Mouse (Mus musculus): ENCODE results near the gene 4933425L06Rik. TPM values are rescaled to one million over a fixed set of nuclear protein-coding genes. Genes with fewer than 3 reads are reported as not detected.

Gene 4933425L06Rik
- not detected for polyA plus RNA-seq (2017; shearing (Covaris generic))

DNA sequence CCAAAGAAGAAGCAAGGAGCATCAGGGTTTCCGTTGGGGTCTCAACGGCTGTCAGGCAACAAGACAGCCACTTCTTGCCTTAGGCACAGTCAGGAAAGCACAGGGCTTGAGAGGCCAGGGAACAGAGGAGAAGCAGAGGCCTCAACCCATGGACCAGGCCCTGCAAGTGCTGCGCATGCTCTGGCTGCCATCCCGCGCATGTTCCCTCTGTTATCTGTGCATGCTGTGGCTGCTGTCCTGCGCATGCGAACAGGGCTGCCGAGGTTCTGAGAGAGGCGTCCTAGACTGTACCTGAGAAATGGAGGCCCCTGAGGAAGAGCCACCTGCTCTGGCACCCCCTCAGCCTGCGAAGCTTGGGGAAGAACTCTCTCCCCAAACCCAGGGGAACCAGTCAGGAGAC is at the start of gene 4933425L06Rik:
TSS of gene 4933425L06Rik (plus strand) at position 261 of the 400 bp plus-strand sequence.
- ATAC-seq: no peak

- no peak for ATAC-seq
These were observed 44.1 kb upstream of the 4933425L06Rik start for GRCm38 (mm10) chr13:105037816-105038215.

- ATAC-seq: no peak
These were observed 43.6 kb upstream of the 4933425L06Rik start for GRCm38 (mm10) chr13:105038334-105038733.

DNA sequence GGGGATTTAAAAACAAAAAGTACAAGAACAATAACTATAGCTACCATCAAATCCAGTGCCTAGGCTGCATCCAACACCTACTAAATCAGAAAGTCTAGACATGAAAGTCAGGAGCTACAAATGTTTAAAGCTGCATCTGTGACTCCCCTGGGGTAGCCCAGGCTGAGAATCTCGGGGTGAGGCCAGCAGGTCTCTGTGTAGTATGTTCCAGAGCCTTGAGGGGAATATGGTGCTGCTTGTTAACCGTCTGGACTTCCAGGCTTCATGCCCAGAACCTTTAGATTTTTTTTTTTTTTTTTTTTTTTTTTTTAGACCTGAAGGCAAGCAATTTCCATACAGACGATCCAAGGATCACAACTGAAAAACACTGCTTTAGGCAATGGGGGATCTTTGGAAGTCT is 38.0 kb upstream of the 4933425L06Rik start:
- no peak for ATAC-seq

DNA sequence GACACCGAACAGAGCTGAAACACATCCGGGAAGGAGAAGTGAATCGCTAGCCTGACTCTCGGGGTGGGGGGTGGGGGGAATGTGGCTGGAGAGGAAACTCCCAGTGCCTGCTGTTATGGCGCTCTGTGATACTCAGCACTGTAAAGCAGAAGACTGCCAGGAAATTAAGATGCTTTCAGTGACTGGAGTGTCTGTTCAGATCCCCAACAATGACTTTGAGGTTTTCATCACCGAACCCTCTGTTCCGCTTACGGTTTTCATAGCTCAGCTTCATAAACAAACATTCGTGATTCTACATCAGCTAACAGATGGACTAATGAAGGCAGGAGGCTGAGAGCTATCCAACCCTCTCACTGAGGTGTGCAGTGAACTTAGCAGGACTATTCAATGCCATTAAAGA is 34.5 kb upstream of the 4933425L06Rik start:
- no peak for ATAC-seq

DNA sequence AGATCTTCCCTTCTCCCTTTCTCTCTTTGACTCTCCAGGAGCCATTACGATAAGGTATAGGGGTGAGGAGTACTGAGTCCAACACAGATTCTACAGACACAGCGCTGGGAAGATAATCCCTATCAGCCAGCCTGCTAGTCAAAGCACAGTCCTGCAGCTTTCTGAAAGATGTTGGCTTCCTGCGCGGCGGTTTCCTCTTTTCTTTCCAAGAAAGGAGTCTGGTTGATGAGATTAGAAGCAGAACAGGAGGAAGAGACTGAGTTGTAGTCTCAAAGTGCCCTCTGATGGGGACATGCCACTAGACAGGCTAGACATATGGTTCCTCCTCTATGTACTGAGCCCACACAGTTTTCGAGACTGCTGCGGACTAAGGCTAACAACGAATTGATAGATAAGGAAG is 33.3 kb upstream of the 4933425L06Rik start:
- ATAC-seq: no peak

GRCm38 (mm10) chr13:105051432-105051831 is 30.5 kb upstream of the 4933425L06Rik start:
- no peak for ATAC-seq

DNA sequence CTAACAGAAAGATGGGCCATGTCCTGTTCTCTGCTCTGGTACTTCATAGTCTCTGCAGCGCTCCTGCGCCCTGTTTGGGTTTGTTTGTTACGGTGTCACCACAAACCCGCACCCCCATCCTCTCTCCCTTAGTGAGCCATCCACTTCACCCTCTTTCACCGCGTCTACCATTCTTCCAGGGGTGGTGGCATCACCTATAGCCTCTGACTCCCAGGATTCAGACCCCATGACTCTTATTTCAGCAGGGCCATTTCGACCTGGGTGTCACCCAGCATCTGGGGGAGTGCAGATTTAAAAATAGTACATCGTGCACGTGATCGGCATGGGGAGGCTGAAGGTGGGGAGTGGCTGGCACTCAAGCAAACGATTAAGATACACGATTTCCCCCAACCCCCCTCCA is 28.3 kb upstream of the 4933425L06Rik start:
- ATAC-seq: no peak

- peak; percentile 35 for ATAC-seq
These were observed 27.6 kb upstream of the 4933425L06Rik start, which contains the start of gene Rgs7bp for GRCm38 (mm10) chr13:105054181-105054940. Rgs7bp (minus strand) TSS chr13:105054930.

DNA sequence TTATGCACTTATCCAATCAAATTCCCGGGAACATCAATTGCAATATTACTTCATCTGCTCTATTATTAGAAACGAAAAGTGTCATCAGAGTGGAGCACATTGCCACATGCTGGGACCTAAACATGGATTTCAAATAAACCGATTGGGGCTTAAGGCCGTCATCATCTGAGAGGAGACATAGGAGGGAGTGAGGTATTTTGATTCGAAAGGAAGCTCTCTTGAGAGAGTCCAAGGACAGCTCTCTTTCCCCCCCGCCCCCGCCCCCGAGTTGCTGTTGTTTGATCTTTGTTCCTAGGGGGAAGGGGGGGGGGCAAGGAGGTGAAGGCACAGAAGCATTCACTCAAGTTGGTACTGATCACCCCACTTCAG is 27.0 kb upstream of the 4933425L06Rik start:
- ATAC-seq: peak; percentile 10

- ATAC-seq: no peak
These were observed 26.5 kb upstream of the 4933425L06Rik start for GRCm38 (mm10) chr13:105055374-105055773.

DNA sequence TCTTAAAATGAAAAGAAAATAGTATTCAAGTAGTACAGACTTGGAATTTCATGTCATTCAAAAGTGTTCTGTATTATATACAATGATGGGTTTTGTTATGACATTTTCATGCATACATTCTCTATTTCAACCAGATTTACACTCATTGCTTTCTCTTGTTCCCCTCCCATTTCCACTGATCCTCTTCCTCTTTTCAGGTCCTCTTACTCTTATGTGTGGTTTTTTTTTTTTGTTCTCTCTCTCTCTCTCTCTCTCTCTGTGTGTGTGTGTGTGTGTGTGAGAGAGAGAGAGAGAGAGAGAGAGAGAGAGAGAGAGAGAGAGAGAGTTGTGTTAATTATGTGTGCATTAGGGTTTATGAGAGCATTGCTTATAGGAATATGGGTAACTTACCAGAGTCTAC is 15.8 kb upstream of the 4933425L06Rik start:
- no peak for ATAC-seq

GRCm38 (mm10) chr13:105066890-105067845 is 14.8 kb upstream of the 4933425L06Rik start:
- ATAC-seq: peak; percentile 86

DNA sequence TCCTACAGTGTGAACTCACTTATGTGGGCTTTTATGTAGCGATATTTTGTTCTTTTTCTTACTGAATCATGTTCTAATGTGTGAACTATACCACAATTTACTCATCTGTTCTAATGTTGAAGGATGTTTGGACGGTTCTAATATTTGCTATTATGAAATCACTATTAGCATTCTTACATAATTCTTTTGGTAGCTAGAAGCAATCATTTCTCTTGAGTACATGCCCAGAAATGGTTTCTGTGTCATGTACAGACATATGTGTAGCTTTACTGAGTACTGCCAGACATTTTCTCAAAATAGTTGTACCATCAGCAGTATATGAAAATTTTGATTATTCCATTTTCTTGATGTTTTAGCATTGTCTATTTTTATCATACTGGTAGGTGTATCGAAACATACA is 7.4 kb downstream of the 4933425L06Rik start:
- no peak for ATAC-seq

- no peak for ATAC-seq
These were observed 14.4 kb downstream of the 4933425L06Rik start for GRCm38 (mm10) chr13:105096316-105096715.

- no peak for ATAC-seq
These were observed 18.8 kb downstream of the 4933425L06Rik start for GRCm38 (mm10) chr13:105100705-105101104.

DNA sequence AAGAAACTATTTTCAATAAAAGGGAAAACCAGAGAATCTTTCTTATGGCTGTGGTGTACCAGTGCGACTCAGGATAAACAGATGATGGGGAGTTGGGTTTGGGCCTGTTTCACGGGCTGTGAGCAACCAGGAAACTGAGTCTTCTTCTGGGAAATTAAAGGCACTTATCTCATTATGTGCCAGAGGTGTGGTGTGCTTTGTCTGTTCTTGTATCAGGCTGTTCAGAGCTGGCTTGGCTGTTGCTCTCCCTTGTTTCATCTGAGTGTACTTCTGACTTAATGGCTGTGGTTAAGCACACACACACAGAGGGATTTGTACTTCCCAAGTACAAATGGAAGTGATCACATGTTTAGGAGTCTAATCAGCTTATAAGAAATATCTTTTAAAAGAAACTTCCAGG is 22.5 kb downstream of the 4933425L06Rik start:
- ATAC-seq: no peak

GRCm38 (mm10) chr13:105111599-105111998 is 29.7 kb downstream of the 4933425L06Rik start:
- ATAC-seq: no peak

GRCm38 (mm10) chr13:105121617-105122016 is 39.7 kb downstream of the 4933425L06Rik start:
- ATAC-seq: no peak

- no peak for ATAC-seq
These were observed 40.2 kb downstream of the 4933425L06Rik start for GRCm38 (mm10) chr13:105122092-105122491.

DNA sequence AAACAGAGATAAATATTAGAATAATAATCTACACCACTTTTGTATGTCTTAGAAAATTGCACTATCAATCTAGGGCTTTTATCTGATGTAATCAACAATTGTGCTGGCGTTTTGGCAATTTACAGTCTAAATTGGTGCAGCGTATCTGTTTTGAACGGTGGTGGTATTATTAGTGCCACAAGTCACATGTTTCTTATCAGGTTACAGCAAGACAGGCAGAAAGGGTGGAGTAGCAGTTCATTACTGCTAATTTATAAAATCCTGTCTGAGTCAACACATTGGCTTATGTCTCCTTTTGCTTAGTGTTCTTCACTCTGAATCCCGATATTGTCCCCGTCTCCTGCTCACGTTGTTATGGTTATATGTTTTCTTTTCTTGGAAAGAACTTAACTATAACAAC is 48.2 kb downstream of the 4933425L06Rik start:
- no peak for ATAC-seq

DNA sequence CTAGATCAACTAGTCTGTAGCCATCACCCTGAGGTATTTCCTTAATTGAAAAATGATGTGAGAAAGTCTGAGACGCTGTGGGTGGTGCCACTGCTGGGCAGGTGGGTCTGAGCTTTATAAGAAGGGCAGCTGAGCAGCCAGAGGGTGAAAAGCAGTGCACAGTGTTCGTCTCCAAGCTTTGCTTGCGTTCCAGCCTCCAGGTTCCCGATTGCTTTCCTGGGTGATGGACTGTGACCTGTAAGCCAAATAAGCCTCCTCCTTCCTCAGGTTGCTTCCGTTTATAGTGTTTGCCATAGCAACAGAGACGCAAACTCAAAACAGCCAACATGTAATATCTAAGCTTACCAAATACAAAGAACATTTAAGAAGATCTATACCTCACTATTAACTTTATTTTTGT is 50.4 kb downstream of the 4933425L06Rik start:
- ATAC-seq: no peak

- no peak for ATAC-seq
These were observed 50.9 kb downstream of the 4933425L06Rik start for GRCm38 (mm10) chr13:105132776-105133175.

- ATAC-seq: no peak
These were observed 52.5 kb downstream of the 4933425L06Rik start for GRCm38 (mm10) chr13:105134397-105134796.

Measured in inflammation-experienced regulatory T-cells, adult 6 months (primary cell).